Mouse (Mus musculus) neutrophil, adult 5-6 weeks (primary cell): ENCODE measurements around the gene Vmn1r196. TPM values are rescaled to one million over a fixed set of nuclear protein-coding genes. Genes with fewer than 3 reads are reported as not detected.
"Not testable (repeated sequence)": the region's sequence is repeated elsewhere in the genome, so short reads cannot be mapped to it uniquely, and the experiment has no call there.

Experiments used
- ATAC-seq: fragments of 151-379, 151-347 bp; 2 replicates; pipeline ENCODE4 v1.8.0; 2017; ENCODE audit warnings: mild to moderate bottlenecking, moderate TSS enrichment; ENCODE audit not compliant: insufficient number of reproducible peaks, poor library complexity, low FRiP score, severe bottlenecking; ENCODE audit errors: extremely low read depth
- total RNA-seq: library from RNA; stranded (forward); fragments of 200-1000 nt; gene quantifications from 2 replicates; pipeline ENCODE4 v1.2.3, GENCODE M21; 2017

The Vmn1r196 gene
- total RNA-seq = not detected in 2 replicates

DNA sequence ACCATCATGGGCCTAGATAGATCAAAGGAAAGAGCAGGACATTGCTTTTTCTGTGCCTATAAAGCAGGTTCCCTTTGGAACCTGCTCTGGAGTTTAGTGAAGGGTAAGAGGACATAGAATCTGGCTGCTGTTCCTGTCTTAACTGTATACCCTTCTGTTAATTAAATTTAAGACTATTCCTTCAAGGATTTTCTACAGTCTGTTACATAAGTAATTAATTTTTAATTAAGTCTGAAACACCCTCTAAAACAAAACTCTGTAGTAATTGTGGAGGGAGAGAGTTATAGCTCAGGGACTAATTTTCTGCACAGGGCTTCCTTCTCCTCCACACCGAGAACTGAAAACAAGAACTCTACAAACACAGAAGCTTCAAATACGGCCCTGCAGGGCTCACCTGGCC, at the start of gene Vmn1r196:
Gene Vmn1r196, plus strand, starts transcription at position 301 of the 400 bp plus-strand sequence.
- ATAC-seq = no peak

GRCm38 (mm10) chr13:22243915-22244314, 45.8 kb upstream of the Vmn1r196 start, which contains the start of gene Vmn1r194:
TSS of gene Vmn1r194 (plus strand) at chr13:22244215.
- ATAC-seq = no peak

- not testable (repeated sequence) for ATAC-seq
Observed at GRCm38 (mm10) chr13:22270222-22270621, 19.5 kb upstream of the Vmn1r196 start, which contains the start of gene Vmn1r195. TSS of gene Vmn1r195 (plus strand) at chr13:22270522.

- ATAC-seq = no peak
Observed at GRCm38 (mm10) chr13:22271721-22272120, 18.0 kb upstream of the Vmn1r196 start.

GRCm38 (mm10) chr13:22284578-22284977, 5.1 kb upstream of the Vmn1r196 start:
- ATAC-seq = no peak

DNA sequence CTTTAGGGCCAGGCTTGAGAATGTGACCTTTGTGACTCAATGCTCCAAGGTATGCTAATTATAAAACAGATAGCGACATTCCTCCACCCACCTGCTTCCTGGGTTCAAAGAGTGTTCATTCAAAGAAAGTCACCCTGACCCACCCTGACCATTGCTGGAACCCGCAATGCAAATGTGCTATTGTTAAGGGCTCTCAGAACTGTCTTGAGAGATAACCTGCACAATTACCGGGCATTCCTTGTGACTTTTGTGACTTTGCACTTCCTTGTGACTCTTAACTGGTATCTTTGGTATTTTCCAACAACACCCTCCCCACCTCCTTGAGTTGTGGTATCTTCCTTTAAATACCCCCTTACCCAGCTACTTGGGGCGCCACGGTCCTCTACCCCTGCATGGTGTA, 18.4 kb downstream of the Vmn1r196 start:
- not testable (repeated sequence) for ATAC-seq

GRCm38 (mm10) chr13:22315361-22315760, 25.6 kb downstream of the Vmn1r196 start:
- no peak for ATAC-seq

DNA sequence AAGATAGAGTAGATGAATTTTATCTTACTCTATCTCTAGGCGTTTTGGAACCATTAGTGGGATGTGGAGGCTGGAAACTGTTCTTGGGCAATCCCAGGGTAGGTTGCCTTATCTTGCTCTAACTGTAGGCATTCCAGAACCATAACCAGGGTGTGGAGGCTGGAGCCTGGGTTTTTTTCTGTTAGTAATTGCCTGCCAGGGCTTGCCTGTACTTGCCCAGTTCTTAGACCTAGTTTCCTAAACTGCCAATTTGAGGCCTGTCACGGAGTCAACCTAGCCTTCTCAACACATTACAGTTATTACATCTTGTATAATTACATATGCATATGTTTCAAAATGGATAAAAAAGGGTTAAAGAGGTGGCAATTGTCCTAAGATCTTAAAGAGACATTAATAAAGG, 27.6 kb downstream of the Vmn1r196 start:
- no peak for ATAC-seq

- ATAC-seq = no peak
Observed at GRCm38 (mm10) chr13:22320091-22320490, 30.4 kb downstream of the Vmn1r196 start.

DNA sequence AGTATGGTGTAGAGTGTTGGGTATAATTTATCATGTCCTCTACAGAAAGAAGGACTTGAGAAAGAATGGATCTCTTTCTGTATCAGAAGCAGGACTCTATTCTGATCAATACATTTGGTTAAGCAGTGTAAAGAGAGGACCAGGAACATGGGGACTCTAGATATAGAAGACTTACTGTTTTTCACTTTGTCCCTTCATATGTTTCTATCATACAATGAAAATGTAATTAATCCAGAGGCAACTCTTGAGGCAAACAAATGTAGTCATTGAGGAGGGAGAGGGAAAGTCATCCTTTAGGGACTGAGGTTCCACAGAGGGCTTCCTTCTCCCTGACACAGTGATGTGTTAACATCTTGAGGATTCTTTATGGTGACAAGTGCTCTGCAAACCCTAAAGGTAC, 34.6 kb downstream of the Vmn1r196 start, which contains the start of gene Vmn1r197:
Gene Vmn1r197, plus strand, starts transcription at position 301 of the 400 bp plus-strand sequence.
- no peak for ATAC-seq

DNA sequence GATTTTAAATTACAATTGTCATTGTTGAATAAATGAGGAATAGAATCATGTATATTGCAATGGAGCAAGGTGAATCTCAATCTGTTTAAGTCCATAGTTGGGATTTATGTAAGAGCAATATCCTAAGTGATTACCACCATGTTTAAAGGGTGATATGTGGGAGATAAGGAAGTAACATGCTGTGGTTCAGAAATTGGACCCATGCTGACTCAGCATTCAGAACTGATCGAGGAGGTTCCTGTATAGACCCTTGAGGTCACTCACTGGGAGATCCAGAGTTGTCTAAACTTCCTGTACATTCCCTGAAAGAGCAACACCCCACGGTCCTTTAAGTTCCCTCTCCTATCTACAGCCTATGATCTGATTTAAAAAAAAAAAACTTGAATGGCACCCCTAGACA, 43.5 kb downstream of the Vmn1r196 start:
- no peak for ATAC-seq

- ATAC-seq = no peak
Observed at GRCm38 (mm10) chr13:22335565-22335964, 45.8 kb downstream of the Vmn1r196 start.

Other genes starting within 250 kb of the Vmn1r196 start
- 59.4 and 71.0 TPM in 2 replicates for gene Hist1h4i, start 248.6 kb upstream of the Vmn1r196 start, total RNA-seq
- gene Hist1h2ag, start 247.0 kb upstream of the Vmn1r196 start, total RNA-seq = 24.6 and 26.2 TPM in 2 replicates
- 25.8 and 31.3 TPM in 2 replicates for gene Hist1h2bj, start 246.7 kb upstream of the Vmn1r196 start, total RNA-seq
- not detected in 2 replicates for gene Vmn1r188, start 205.5 kb upstream of the Vmn1r196 start, total RNA-seq
- gene Vmn1r189, start 184.1 kb upstream of the Vmn1r196 start, total RNA-seq = 0.25 TPM in 1 of 2 replicates, not detected in the other
- not detected in 2 replicates for gene Vmn1r191, start 106.0 kb upstream of the Vmn1r196 start, total RNA-seq
- 0.12 TPM in 1 of 2 replicates, not detected in the other for gene Vmn1r192, start 98.8 kb upstream of the Vmn1r196 start, total RNA-seq
- gene Vmn1r193, start 66.8 kb upstream of the Vmn1r196 start, total RNA-seq = 0.12 TPM in 1 of 2 replicates, not detected in the other
- gene Vmn1r194, start 45.7 kb upstream of the Vmn1r196 start, total RNA-seq = 0.93 TPM in 1 of 2 replicates, not detected in the other
- not detected in 2 replicates for gene Vmn1r195, start 19.4 kb upstream of the Vmn1r196 start, total RNA-seq
- gene Vmn1r197, start 34.7 kb downstream of the Vmn1r196 start, total RNA-seq = not detected in 2 replicates
- gene Vmn1r198, start 60.4 kb downstream of the Vmn1r196 start, total RNA-seq = 0.12 TPM in 2 replicates
- gene Vmn1r199, start 89.9 kb downstream of the Vmn1r196 start, total RNA-seq = not detected in 2 replicates
- not detected in 2 replicates for gene Vmn1r200, start 100.5 kb downstream of the Vmn1r196 start, total RNA-seq
- not detected in 2 replicates for gene Vmn1r201, start 182.0 kb downstream of the Vmn1r196 start, total RNA-seq
- not detected in 2 replicates for gene Vmn1r202, start 215.5 kb downstream of the Vmn1r196 start, total RNA-seq
- gene Vmn1r203, start 228.2 kb downstream of the Vmn1r196 start, total RNA-seq = 0.25 TPM in 1 of 2 replicates, not detected in the other